Mouse (Mus musculus): ENCODE results near the gene Agl. TPM values are rescaled to one million over a fixed set of nuclear protein-coding genes. Genes with fewer than 3 reads are reported as not detected.

Gene Agl
- polyA plus RNA-seq, 1 experiment from 2014 or later: 17.4 TPM

DNA sequence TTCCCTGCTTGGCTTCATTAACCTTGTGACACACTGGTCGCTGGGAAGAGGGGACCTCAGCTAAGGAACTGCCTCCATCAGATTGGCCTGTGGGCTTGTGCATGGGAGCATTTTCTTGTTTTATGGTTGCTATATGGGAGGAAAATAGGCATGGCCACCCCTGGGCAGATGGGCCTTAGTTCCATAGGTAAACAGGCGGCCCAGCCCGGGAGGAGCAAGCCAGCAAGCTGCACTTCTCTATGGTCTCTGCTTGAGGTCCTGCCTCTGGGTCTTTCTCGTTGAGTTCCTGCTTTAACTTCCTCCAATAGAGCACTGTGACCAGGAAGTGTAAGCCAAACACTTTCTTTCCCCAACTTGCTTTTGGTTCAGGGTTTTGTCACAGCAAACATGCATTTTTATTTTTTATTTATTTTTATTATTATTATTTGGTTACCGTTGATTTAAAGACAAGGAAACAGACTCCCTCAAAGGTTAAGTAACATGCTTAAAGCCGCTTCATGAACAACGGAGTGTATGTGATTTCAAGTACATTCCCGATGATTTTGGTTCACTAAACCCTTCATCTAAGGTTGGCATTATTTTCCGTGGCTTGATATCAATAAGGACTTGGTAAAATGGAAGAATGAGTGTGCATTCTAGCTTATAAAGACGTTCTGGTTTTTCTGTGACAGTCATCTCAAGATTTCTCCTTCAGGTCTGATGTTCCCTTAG, 696 bp upstream of the Agl start:
- Histone ChIP-seq H3K27me3 (ENCODE audit: control insufficient read depth, insufficient read depth, low read length) (no peaks in the 10 kb centered on the region), H3K4me3 (replicated peaks; ENCODE audit: low read depth, low read length) (peak overlapping the region; percentile 70), H3K4me2 (ENCODE audit: low read length) (peak overlapping the region; percentile 81), H3K36me3 (ENCODE audit: control insufficient read depth, insufficient read depth, low read length) (0 out of 2 replicates have a peak, but pooled peaks cover 6% of the 10 kb centered on the region), H3K9ac (replicated peaks; ENCODE audit: low read length) (peak overlapping the region; percentile 72), H3K4me1 (ENCODE audit: control insufficient read depth, insufficient read depth, low read length) (peaks cover 9% of the 10 kb centered on the region; the same call in 1 of the 2 replicates), H3K27ac (replicated peaks; ENCODE audit: low read depth, low read length) (peak overlapping the region; percentile 87; the same call in 1 of the 2 replicates), H3K9me3 (ENCODE audit: control insufficient read depth, low read length) (no peaks in the 10 kb centered on the region)
- no peak for DNase-seq
- peak; percentile 61 for ATAC-seq (ENCODE audit: low FRiP score, low TSS enrichment)
- WGBS: 65% methylated on average over 10 of the region's 10 CpGs

DNA sequence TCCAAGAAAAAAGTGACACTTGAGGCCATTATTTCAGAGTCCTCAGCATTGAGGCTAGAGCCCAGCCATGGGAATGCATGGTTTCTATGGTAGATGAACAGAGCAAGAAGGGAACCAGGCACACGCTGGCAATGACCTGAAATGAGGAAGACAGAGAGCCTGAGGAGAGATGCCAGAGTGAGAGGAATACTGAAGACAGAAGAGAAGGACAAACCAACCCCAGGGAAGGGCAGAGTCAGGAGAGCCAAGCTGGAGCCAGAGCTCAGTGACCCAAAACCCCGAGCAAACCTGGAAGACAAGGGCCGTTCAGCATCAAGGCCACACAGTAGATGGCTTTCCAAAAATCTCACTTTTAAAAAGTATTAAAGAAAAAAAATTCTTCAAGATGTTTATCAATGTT, 2.1 kb downstream of the Agl start:
- 89% methylated on average over 3 of the region's 3 CpGs for WGBS
- H3K27ac ChIP-seq (replicated peaks; ENCODE audit: low read depth, low read length): no peak overlapping the region
- DNase-seq: no peak

DNA sequence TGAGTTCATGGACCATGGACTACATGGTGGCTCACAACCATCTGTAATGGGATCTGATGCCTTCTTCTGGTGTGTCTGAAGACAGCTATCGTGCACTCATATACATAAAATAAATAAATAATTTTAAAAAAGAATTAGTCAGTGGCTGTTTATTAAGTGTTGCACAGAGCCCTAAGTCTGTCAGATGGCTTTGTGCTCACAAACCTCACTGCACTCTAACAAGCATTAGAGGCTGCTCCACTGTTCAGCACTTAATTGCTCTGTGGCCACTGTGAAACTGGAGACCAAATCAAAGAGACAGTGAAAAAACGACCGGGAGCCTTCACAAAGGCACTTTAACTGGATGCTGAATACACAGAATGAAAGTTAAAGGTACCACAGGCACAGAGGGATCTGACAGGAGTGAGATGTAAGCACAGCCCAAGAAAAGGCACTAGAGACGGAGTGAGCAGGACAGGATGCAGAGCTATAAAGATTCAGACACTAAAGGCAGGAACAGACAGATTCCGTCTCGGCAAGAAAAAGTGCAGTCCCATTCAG, 3.1 kb downstream of the Agl start:
- DNase-seq (no peak), ATAC-seq (ENCODE audit: low FRiP score, low TSS enrichment) (no peak)
- Histone ChIP-seq H3K4me3 (replicated peaks; ENCODE audit: low read depth, low read length) (no peak overlapping the region), H3K36me3 (ENCODE audit: control insufficient read depth, insufficient read depth, low read length) (peaks cover 11% of the 10 kb centered on the region; the same call in 1 of the 2 replicates), H3K4me1 (ENCODE audit: control insufficient read depth, insufficient read depth, low read length) (peaks cover 9% of the 10 kb centered on the region; the same call in 1 of the 2 replicates), H3K9me3 (ENCODE audit: control insufficient read depth, low read length) (no peaks in the 10 kb centered on the region), H3K9ac (replicated peaks; ENCODE audit: low read length) (no peak overlapping the region), H3K27me3 (ENCODE audit: control insufficient read depth, insufficient read depth, low read length) (no peaks in the 10 kb centered on the region), H3K4me2 (ENCODE audit: low read length) (no peak overlapping the region), H3K27ac (replicated peaks; ENCODE audit: low read depth, low read length) (no peak overlapping the region)
- WGBS: 70% methylated on average over 6 of the region's 6 CpGs

More for the DNA sequence above, 2.1 kb downstream of the Agl start:
- ATAC-seq (ENCODE audit: low FRiP score, low TSS enrichment): no peak
- no peak overlapping the region for H3K9ac ChIP-seq (replicated peaks; ENCODE audit: low read length)
- peaks cover 11% of the 10 kb centered on the region; the same call in 1 of the 2 replicates for H3K36me3 ChIP-seq (ENCODE audit: control insufficient read depth, insufficient read depth, low read length)
- peaks cover 9% of the 10 kb centered on the region; the same call in 1 of the 2 replicates for H3K4me1 ChIP-seq (ENCODE audit: control insufficient read depth, insufficient read depth, low read length)
- H3K4me3 ChIP-seq (replicated peaks; ENCODE audit: low read depth, low read length): no peak overlapping the region
- no peak overlapping the region for H3K4me2 ChIP-seq (ENCODE audit: low read length)
- no peaks in the 10 kb centered on the region for H3K9me3 ChIP-seq (ENCODE audit: control insufficient read depth, low read length)
- H3K27me3 ChIP-seq (ENCODE audit: control insufficient read depth, insufficient read depth, low read length): no peaks in the 10 kb centered on the region

DNA sequence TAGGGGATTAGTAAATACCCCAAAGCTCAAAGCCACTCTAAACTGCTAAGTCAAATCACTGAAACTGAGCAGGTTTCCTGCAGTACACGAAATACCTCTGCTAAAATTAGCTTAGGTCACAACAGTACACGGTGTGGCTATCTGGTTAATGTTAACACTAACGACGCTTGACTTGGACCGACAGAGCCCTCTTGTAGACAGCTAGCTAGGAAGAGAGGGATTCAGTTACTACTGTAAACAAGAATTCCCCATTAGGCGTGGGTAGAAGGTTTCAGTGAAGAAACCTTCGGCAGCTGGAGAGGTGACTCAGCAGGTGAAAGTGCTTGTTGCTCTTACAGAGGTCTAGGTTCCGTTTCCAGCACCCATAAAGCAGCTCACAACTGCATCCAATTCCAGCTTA, 6.2 kb downstream of the Agl start:
- WGBS: 87% methylated on average over 8 of the region's 8 CpGs
- Histone ChIP-seq H3K9me3 (ENCODE audit: control insufficient read depth, low read length) (no peaks in the 10 kb centered on the region), H3K4me2 (ENCODE audit: low read length) (no peak overlapping the region), H3K27ac (replicated peaks; ENCODE audit: low read depth, low read length) (no peak overlapping the region), H3K27me3 (ENCODE audit: control insufficient read depth, insufficient read depth, low read length) (no peaks in the 10 kb centered on the region), H3K4me1 (ENCODE audit: control insufficient read depth, insufficient read depth, low read length) (no peaks in the 10 kb centered on the region), H3K4me3 (replicated peaks; ENCODE audit: low read depth, low read length) (no peak overlapping the region), H3K9ac (replicated peaks; ENCODE audit: low read length) (no peak overlapping the region), H3K36me3 (ENCODE audit: control insufficient read depth, insufficient read depth, low read length) (peaks cover 23% of the 10 kb centered on the region)
- DNase-seq: no peak
- ATAC-seq (ENCODE audit: low FRiP score, low TSS enrichment): no peak

DNA sequence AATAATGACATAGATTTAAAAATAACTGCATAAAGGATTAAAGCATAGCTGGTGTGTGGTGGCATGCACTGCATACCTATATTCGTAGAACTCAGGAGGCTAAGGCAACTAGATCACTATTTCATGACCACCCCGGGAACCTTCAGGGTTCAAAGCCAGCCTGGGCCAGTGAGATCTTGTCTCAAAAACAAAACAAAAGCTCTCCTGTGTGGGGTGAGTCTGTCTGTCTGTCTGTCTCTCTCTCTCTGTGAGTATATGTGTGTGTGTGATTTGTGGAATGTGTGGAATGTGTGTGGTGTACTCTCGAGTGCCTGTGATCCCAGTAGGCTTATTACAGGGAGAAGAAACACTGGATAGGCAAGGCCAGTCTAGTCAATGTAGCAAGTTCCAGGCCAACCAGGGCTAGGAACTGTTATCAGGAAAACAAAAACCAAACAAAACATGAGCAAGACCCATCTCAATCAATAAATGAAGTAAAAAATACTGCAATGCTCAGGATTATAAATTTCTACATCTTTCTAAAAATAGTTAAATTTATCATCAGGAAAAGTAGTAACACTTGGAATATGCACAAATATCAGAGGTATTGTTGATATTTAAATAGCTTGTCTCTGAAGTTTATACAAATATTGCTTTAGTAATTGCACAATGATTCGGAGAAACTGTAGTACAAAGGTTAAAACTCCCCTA, 9.0 kb downstream of the Agl start:
- no peak overlapping the region for H3K27ac ChIP-seq (replicated peaks; ENCODE audit: low read depth, low read length)
- H3K9ac ChIP-seq (replicated peaks; ENCODE audit: low read length): no peak overlapping the region
- peaks cover 25% of the 10 kb centered on the region for H3K36me3 ChIP-seq (ENCODE audit: control insufficient read depth, insufficient read depth, low read length)
- H3K4me2 ChIP-seq (ENCODE audit: low read length): no peak overlapping the region
- 79% methylated on average over 4 of the region's 4 CpGs for WGBS
- no peak overlapping the region for H3K4me3 ChIP-seq (replicated peaks; ENCODE audit: low read depth, low read length)
- H3K9me3 ChIP-seq (ENCODE audit: control insufficient read depth, low read length): no peaks in the 10 kb centered on the region
- ATAC-seq (ENCODE audit: low FRiP score, low TSS enrichment) (no peak), DNase-seq (no peak)
- no peaks in the 10 kb centered on the region for H3K27me3 ChIP-seq (ENCODE audit: control insufficient read depth, insufficient read depth, low read length)
- H3K4me1 ChIP-seq (ENCODE audit: control insufficient read depth, insufficient read depth, low read length): no peaks in the 10 kb centered on the region

DNA sequence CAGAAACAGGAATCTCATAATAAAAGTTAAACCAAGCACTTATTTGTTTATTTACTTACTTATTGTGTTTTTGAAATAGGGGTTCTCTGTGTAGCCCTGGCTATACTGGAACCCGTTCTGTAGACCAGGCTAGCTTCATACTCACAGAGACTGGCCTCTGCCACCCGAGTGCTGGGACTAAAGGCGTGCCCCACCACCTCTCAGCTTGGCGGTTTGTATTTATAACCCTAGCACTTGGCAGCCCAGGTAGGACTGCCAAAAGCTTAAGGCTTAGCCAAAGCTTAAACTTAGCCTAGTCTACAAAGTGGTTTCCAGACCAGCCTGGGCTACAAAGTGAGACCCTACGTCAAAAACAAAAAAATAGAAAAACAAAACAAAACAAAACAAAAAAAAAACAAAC, 19.1 kb downstream of the Agl start:
- Histone ChIP-seq H3K27ac (replicated peaks; ENCODE audit: low read depth, low read length) (no peak overlapping the region), H3K4me1 (ENCODE audit: control insufficient read depth, insufficient read depth, low read length) (no peaks in the 10 kb centered on the region), H3K27me3 (ENCODE audit: control insufficient read depth, insufficient read depth, low read length) (no peaks in the 10 kb centered on the region), H3K9ac (replicated peaks; ENCODE audit: low read length) (no peak overlapping the region), H3K4me2 (ENCODE audit: low read length) (no peak overlapping the region), H3K9me3 (ENCODE audit: control insufficient read depth, low read length) (no peaks in the 10 kb centered on the region), H3K36me3 (ENCODE audit: control insufficient read depth, insufficient read depth, low read length) (peaks cover 63% of the 10 kb centered on the region), H3K4me3 (replicated peaks; ENCODE audit: low read depth, low read length) (no peak overlapping the region)
- ATAC-seq (ENCODE audit: low FRiP score, low TSS enrichment) (no peak), DNase-seq (no peak)
- WGBS: 91% methylated on average over 5 of the region's 5 CpGs

DNA sequence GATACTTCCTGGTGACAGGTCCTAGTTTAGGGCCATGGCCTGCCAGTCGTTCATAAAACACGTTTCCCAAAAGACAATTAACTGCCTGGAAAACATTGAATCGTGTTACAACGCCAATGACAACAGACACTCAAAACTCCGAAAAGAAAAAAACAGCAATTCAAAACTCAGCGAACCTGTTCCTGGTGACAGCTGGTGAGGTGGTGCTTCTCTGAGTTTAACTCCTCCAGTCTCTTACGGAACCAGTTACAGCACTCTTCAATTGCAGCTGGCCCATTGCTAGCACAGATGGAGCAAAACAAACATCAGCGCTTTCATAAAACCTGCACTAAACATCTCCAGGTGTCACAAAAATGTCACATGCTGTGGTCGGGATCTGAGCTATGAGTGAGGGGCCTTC, 21.4 kb downstream of the Agl start:
- no peak for DNase-seq
- ATAC-seq (ENCODE audit: low FRiP score, low TSS enrichment): no peak
- Histone ChIP-seq H3K4me1 (ENCODE audit: control insufficient read depth, insufficient read depth, low read length) (no peaks in the 10 kb centered on the region), H3K4me2 (ENCODE audit: low read length) (no peak overlapping the region), H3K9ac (replicated peaks; ENCODE audit: low read length) (no peak overlapping the region), H3K27ac (replicated peaks; ENCODE audit: low read depth, low read length) (no peak overlapping the region), H3K4me3 (replicated peaks; ENCODE audit: low read depth, low read length) (no peak overlapping the region), H3K36me3 (ENCODE audit: control insufficient read depth, insufficient read depth, low read length) (peaks cover 75% of the 10 kb centered on the region), H3K9me3 (ENCODE audit: control insufficient read depth, low read length) (no peaks in the 10 kb centered on the region), H3K27me3 (ENCODE audit: control insufficient read depth, insufficient read depth, low read length) (no peaks in the 10 kb centered on the region)
- 93% methylated on average over 9 of the region's 9 CpGs for WGBS

DNA sequence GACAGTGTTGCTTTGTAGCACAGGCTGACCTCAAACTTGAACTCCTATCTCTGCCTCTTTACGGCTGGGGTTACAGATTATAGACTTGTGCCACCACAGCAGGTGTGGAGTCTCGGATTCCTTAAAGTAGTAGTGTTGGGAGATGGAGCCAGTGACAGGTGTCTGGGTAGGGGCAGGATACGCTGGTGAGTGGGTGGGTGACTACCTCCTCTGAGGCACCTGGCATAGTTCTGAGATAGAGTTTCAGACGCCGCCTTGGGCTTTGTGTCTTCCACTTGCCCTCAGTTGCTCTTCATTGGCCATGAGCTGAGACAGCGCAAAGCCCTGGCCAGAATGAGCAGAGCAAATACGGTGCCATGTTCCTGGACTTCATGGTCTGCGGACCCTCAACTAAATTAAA, 22.1 kb downstream of the Agl start:
- Histone ChIP-seq H3K4me1 (ENCODE audit: control insufficient read depth, insufficient read depth, low read length) (no peaks in the 10 kb centered on the region), H3K4me2 (ENCODE audit: low read length) (no peak overlapping the region), H3K9ac (replicated peaks; ENCODE audit: low read length) (no peak overlapping the region), H3K27ac (replicated peaks; ENCODE audit: low read depth, low read length) (no peak overlapping the region), H3K9me3 (ENCODE audit: control insufficient read depth, low read length) (no peaks in the 10 kb centered on the region), H3K27me3 (ENCODE audit: control insufficient read depth, insufficient read depth, low read length) (no peaks in the 10 kb centered on the region), H3K36me3 (ENCODE audit: control insufficient read depth, insufficient read depth, low read length) (peaks cover 73% of the 10 kb centered on the region), H3K4me3 (replicated peaks; ENCODE audit: low read depth, low read length) (no peak overlapping the region)
- DNase-seq (no peak), ATAC-seq (ENCODE audit: low FRiP score, low TSS enrichment) (no peak)
- WGBS: 97% methylated on average over 8 of the region's 8 CpGs
